Mouse (Mus musculus) lung, postnatal 4 days (tissue): ENCODE data around the gene Pcbp4.
A peak's percentile ranks its signal among the peaks of the same experiment; 100 is the strongest.
"Not testable (repeated sequence)": the region's sequence is repeated elsewhere in the genome, so short reads cannot be mapped to it uniquely, and the experiment has no call there.

Source experiments
- DNase-seq, 2 experiments: peaks; one replicate each; pipeline ENCODE4 v3.0.0; 2021

The Pcbp4 gene

DNA sequence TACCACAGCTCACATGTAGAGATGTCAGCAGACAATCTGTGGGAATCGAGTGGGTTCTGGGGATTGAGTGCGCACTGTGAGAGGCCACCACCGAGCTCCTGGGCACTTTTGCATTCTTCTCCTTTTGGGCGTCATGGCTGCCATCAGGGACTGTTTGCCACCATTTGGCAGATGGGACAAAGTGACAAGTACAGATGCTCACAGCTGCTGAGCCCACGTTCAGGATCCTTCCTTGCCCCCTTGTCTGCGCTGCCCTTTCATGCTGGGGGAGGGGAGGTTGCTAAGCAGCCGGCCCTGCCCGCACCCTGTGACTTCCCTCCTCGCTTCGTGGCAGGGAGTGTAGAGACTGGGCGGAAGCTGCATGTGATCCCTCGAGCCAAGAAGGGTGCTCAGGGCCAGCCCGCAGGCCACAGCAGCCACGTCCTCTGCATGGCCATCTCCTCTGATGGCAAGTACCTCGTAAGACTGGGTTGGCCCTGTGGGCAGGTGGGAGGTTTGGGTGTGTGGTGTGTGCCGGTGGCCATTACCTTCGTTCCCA is 29.6 kb downstream of the Pcbp4 start:
- peak in 1 of 2 experiments; percentile 10 for DNase-seq

DNA sequence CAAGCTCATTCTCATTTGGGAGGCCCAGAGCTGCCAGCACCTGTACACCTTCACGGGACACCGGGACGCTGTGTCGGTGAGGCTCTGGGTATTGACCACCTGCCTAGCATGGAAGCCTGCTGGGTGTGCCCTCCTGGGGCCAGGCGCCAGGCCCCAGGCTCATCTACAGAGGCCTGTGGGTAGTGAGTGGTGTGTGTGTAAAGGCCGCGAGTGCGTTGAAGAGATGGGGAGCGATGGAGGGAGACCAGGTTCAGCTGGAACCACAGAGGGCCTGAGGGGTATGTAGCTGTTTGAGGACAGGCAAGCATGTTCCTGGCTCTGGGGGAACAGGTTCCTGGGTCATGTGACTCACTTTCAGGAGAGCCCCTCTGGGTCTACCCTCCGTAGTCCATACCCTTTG is 30.0 kb downstream of the Pcbp4 start:
- DNase-seq, result peak in 1 of 2 experiments; percentile 23

DNA sequence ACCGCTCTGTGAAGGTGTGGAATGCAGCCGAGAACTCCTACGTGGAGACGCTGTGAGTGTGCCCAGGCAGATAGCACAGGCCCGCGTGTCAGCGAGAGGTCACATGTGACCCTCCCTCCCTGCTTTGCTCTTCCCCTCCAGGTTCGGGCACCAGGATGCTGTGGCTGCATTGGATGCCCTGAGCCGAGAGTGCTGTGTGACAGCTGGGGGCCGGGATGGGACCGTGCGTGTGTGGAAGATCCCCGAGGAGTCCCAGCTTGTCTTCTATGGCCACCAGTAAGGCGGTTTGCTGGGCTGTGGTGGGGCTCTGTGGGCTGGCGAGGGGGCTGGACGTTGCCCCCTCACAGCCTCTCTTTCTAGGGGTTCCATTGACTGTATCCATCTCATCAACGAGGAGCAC is 30.5 kb downstream of the Pcbp4 start:
- peak in 1 of 2 experiments; percentile 20 for DNase-seq

DNA sequence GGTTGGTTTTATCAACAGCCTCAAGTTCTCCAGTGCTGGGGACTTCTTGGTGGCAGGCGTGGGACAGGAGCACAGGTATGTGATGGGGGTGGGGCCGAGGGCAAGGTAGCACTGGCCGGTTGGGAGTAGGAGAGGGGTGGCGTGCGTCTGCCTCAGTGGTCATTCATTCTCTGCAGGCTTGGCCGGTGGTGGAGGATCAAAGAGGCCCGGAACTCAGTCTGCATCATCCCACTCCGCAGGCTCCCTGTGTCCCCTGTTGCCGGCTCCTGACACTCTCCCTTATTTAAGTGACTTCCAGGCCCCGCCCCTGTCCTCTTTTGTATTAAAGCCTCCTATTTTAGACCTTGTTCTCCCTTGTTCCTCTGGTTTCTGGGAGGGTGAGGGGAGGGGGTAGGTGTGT is 32.0 kb downstream of the Pcbp4 start:
- no peak for DNase-seq

DNA sequence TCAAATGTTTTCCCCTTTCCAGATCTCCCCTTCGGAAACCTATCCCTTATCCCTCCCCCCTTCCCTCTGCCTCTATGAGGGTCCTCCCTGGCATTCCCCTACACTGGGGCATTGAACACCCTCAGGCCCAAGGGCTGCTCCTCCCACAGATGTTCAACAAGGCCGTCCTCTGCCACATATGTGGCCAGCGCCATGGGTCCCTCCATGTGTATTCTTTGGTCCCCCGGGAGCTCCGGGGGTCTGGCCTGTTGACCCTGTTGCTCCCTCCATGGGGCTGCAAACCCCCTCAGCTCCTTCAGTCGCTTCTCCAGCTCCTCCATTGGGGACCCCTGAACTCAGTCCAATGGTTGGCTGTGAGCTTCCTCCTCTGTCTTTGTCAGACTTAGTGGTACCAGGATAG is 34.5 kb downstream of the Pcbp4 start:
- DNase-seq, result not testable (repeated sequence)

DNA sequence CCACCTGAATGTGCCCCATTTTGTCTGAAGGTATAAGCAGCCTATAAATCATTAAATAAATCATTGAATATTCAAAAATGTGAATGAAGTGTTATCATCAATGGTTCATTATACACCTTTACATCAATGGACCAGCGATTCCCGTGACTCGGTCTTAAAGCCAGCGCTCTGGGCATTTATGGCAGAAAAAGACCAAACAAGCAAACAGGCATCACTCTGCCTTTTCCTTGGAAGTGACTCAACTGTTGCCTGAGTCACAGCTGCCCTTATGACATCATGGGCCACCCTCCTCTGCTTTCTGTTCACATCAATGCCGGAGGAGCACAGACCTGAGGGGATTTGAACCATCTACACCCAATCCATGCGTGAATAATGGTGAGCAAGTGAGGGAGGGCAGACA is 46.6 kb downstream of the Pcbp4 start, which contains the start of gene Iqcf1:
TSS of gene Iqcf1 (plus strand) at position 301 of the 400 bp plus-strand sequence.
- no peak for DNase-seq

DNA sequence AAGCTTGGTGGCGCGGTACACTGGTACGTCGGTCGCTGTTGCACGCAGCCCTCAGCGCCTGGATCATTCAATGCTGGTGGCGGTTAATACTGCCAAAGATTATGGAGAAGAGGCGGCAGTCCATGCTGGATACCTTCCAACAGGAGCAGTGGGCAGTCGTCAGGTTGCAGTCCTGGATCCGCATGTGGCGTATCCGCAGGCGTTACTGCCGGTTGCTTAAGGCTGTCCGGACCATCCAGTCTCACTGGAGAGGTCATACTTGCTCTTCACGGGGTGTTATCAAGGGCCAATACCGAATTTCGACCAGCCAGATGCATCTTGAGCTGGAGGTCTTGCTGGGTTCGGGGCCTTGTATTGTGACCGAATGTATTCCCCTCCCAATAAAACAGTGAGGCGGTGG is 48.8 kb downstream of the Pcbp4 start:
- no peak for DNase-seq

DNA sequence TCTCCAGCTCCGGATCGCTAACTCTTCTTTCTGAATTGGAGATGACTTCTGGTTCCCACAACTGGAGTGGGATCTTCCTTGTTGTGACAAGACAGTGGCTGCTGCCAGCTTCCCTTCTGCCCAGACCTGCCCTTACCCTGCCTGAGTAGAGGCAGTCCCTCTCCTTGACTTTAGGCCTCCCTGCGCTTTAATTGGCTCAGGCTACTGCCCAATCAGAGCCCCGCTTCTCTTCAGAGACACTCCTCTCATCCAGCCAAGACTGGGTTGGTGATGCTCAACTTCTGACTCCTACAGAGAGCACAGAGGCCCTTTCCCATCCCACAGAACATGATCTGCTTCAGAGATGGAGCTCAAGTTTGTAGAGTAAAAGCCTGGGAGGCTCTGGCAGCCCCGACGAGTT is 51.2 kb downstream of the Pcbp4 start:
- no peak for DNase-seq

DNA sequence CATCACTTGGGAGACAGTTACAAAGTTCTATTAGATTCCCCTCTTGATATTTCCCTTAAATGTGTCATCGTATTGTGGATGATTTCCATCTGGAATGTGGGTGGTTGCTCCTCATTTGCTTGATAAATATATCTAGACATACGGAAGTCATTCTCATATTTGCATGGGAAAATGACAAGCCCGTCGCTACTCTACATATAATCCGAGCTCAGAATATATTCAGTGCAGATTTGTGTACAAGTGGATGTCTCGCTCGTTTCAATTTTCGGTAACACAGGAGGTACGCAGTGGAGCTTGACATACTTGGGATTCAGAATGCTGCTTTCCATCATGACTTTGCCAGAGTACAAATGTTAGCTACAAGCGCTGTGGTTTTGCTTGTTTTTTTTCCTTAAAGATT is 56.3 kb downstream of the Pcbp4 start:
- no peak for DNase-seq

DNA sequence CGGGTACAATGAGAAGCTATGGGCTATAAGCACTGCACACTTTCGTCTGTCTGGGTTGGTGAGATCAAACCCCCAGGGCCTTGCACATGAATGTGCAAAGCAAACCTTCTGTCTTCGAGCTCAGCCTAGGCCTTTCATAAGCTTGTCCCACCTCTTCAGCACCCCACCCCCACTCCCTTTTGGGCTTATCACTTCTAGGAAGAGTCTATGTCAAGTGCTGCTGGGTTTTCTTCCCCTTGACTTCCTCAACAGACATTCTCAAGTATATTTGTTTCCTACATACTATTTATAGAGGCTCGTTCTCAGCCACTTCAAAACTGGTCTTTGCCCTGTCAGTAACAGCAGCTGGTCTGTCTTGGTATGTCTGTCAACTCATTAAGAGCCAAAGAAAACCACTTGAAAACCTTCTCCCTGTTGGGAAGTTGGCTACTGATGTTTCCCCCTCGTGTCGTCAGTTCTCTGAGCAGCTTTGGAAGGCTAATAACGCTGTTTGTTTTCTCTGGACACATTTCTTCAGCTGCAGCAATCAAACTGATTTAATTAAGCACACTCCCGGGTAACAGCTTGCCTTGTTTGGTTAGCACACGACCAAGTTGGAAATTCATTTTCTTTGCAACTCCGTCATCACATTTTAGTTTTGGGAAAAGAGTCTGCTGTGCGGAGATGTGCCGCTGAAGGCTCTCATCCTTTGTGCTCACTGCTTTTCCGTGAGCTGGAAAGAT is 59.8 kb downstream of the Pcbp4 start:
- DNase-seq, result peak; percentile 27 to 45

DNA sequence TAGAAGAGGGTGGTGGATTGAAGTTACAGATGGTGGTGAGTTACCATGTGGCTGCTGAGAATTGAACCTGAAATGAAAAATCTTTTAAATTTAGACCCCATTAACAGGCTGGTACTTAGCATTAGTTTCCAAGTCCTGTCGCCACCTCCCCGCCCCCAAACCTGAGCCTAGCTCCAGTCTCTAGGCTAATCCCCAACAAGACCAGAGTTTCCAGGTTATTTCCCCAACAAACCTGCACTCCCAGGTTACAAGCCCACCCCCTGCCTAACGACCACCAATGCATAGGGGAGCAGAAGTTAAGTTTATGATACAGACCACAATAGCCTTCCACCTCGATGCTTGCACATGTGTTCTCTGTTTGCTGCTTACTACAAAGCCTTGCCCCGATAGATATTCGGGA is 60.5 kb downstream of the Pcbp4 start:
- DNase-seq, result no peak
